Mouse (Mus musculus) CH12.LX (cell line): Measurements from ENCODE around the gene Micu2. TPM values are rescaled to one million over a fixed set of nuclear protein-coding genes. Genes with fewer than 3 reads are reported as not detected.

ENCODE experiments used
- DNase-seq: peaks from one replicate; pipeline ENCODE4 v3.0.0-alpha.2; 2013; ENCODE audit errors: extremely low read depth
- H3K27ac ChIP-seq: 2 replicates; pipeline ENCODE4 v1.5.1; 2012; ENCODE audit warnings: low read depth, mild to moderate bottlenecking, control low read depth, moderate library complexity; ENCODE audit not compliant: insufficient read depth
- H3K27me3 ChIP-seq: replicated peaks from 2 replicates; pipeline ENCODE3; 2012; ENCODE audit warnings: inconsistent platforms
- H3K36me3 ChIP-seq, 2 experiments: replicated peaks in 1 of 2; 2 replicates each; pipeline versions ENCODE3 to v1.6.1; 2012; ENCODE audit warnings: inconsistent platforms in 1 of 2, low read length in 1 of 2, mild to moderate bottlenecking in 1 of 2, mixed read lengths in 1 of 2, moderate library complexity in 1 of 2; ENCODE audit not compliant: control insufficient read depth in 1 of 2, insufficient read depth in 1 of 2
- H3K4me1 ChIP-seq, 2 experiments: 2 replicates each; pipeline ENCODE4 v1.6.1; 2012; ENCODE audit warnings: inconsistent platforms in 1 of 2, moderate library complexity in 1 of 2; ENCODE audit not compliant: insufficient read depth in 2 of 2, control insufficient read depth in 1 of 2
- H3K4me2 ChIP-seq: 2 replicates; pipeline ENCODE4 v1.6.1; 2012; ENCODE audit warnings: low read depth, mild to moderate bottlenecking, control low read depth; ENCODE audit not compliant: poor library complexity, insufficient read depth, severe bottlenecking
- H3K4me3 ChIP-seq, 3 experiments: fragments of 150-350 bp in 1 of 3; sonication (generic) in 1 of 3; replicated peaks in 1 of 3; 2 replicates each; pipeline versions ENCODE3 to v1.5.1; 2011 to 2012; ENCODE audit warnings: low read depth in 2 of 3, low read length in 2 of 3, mild to moderate bottlenecking in 2 of 3, moderate library complexity in 2 of 3, control low read depth in 1 of 3, improper control_type of control experiment in 1 of 3, inconsistent platforms in 1 of 3, mixed read lengths in 1 of 3; ENCODE audit not compliant: poor library complexity in 1 of 3
- H3K79me2 ChIP-seq: replicated peaks from 2 replicates; pipeline ENCODE4 v1.6.1; 2012; ENCODE audit warnings: mild to moderate bottlenecking, moderate library complexity; ENCODE audit not compliant: control insufficient read depth, poor library complexity, insufficient read depth, severe bottlenecking; ENCODE audit errors: extremely low read depth
- H3K9ac ChIP-seq: 2 replicates; pipeline ENCODE4 v1.6.1; 2012; ENCODE audit warnings: low read depth, mild to moderate bottlenecking, control low read depth, moderate library complexity; ENCODE audit not compliant: insufficient read depth
- H3K9me3 ChIP-seq: replicated peaks from 2 replicates; pipeline ENCODE3; 2012; ENCODE audit warnings: low read length, inconsistent platforms, mixed read lengths
- BHLHE40 ChIP-seq: IDR thresholded peaks from 2 replicates; pipeline ENCODE4 v1.6.1; 2011; ENCODE audit warnings: mild to moderate bottlenecking, low read depth, low read length, improper control_type of control experiment
- CHD1 ChIP-seq: IDR thresholded peaks from 2 replicates; pipeline ENCODE4 v1.6.1; 2012; ENCODE audit warnings: low read depth, low read length, improper control_type of control experiment, inconsistent platforms
- CHD2 ChIP-seq: IDR thresholded peaks from 2 replicates; pipeline ENCODE4 v1.6.1; 2011; ENCODE audit warnings: low read length, improper control_type of control experiment
- ELF1 ChIP-seq: IDR thresholded peaks from 2 replicates; pipeline ENCODE4 v1.6.1; 2014; ENCODE audit warnings: low read depth, mild to moderate bottlenecking, inconsistent platforms, low read length, improper control_type of control experiment
- ETS1 ChIP-seq: conservative IDR thresholded peaks from 2 replicates; pipeline ENCODE4 v1.6.1; 2012; ENCODE audit warnings: low read depth, mild to moderate bottlenecking, inconsistent platforms, low read length, improper control_type of control experiment, moderate library complexity
- IRF4 ChIP-seq: IDR thresholded peaks from 2 replicates; pipeline ENCODE4 v1.6.1; 2014; ENCODE audit warnings: low read depth, mild to moderate bottlenecking, inconsistent platforms, low read length, improper control_type of control experiment
- JUN ChIP-seq: IDR thresholded peaks from 2 replicates; pipeline ENCODE4 v1.6.1; 2011; ENCODE audit warnings: low read depth, mild to moderate bottlenecking, low read length, improper control_type of control experiment, moderate library complexity; ENCODE audit not compliant: insufficient read depth
- MAFK ChIP-seq: IDR thresholded peaks from 2 replicates; pipeline ENCODE4 v1.6.1; 2011; ENCODE audit warnings: low read length, improper control_type of control experiment; ENCODE audit not compliant: insufficient replicate concordance
- MAX ChIP-seq: IDR thresholded peaks from 2 replicates; pipeline ENCODE4 v1.6.1; 2011; ENCODE audit warnings: low read length, improper control_type of control experiment
- MAZ ChIP-seq: IDR thresholded peaks from 2 replicates; pipeline ENCODE4 v1.6.1; 2012; ENCODE audit warnings: low read depth, mild to moderate bottlenecking, inconsistent platforms, low read length, improper control_type of control experiment, moderate library complexity
- MYC ChIP-seq: IDR thresholded peaks from 2 replicates; pipeline ENCODE4 v1.6.1; 2011; ENCODE audit warnings: low read depth, mild to moderate bottlenecking, improper control_type of control experiment, low read length
- PAX5 ChIP-seq: IDR thresholded peaks from 2 replicates; pipeline ENCODE4 v1.6.1; 2012; ENCODE audit warnings: low read length, inconsistent platforms, mixed read lengths
- POLR2AphosphoS2 ChIP-seq: IDR thresholded peaks from 2 replicates; pipeline ENCODE4 v1.6.1; 2011; ENCODE audit warnings: low read depth, low read length, improper control_type of control experiment
- RAD21 ChIP-seq: IDR thresholded peaks from 2 replicates; pipeline ENCODE4 v1.6.1; 2011; ENCODE audit warnings: low read depth, mild to moderate bottlenecking, low read length, improper control_type of control experiment, moderate library complexity
- ZKSCAN1 ChIP-seq: IDR thresholded peaks from 2 replicates; pipeline ENCODE4 v1.6.1; 2012; ENCODE audit warnings: low read depth, inconsistent platforms, low read length, improper control_type of control experiment, borderline replicate concordance
- ZNF384 ChIP-seq: IDR thresholded peaks from 2 replicates; pipeline ENCODE4 v1.6.1; 2012; ENCODE audit warnings: low read depth, low read length, improper control_type of control experiment, inconsistent platforms
- dilution Hi-C: fragments of 300-500 bp; cut with MboI; formaldehyde crosslinking; loops from 2 replicates; pipeline ENCODE4 v1.14.3; 2020; ENCODE audit warnings: low sequenced_read_pairs; ENCODE audit not compliant: extremely low pct_unique_long_range_greater_than_20kb, extremely low pct_ligation_motif_present
- in situ Hi-C: fragments of 300-500 bp; cut with MboI; formaldehyde crosslinking; loops from 3 replicates; pipeline ENCODE4 v1.14.3; 2019; ENCODE audit warnings: low sequenced_read_pairs, low pct_ligation_motif_present, low pct_unique_long_range_greater_than_20kb, mixed read lengths
- polyA plus RNA-seq: library from polyadenylated mRNA; unstranded; fragments of >175 nt; gene quantifications from 2 replicates; pipeline ENCODE4 v1.2.1, GENCODE M21; 2012; ENCODE audit warnings: low read depth; ENCODE audit not compliant: insufficient read length
- total RNA-seq, 2 experiments: library from RNA; depleted of rRNA; stranded (reverse); fragments of 300-350 nt in 1 of 2; fragments of >200 nt in 1 of 2; gene quantifications; 2 replicates each; pipeline ENCODE4 v1.2.3; 2012 to 2014

Micu2 gene
- total and polyA plus RNA-seq, 3 experiments, result 39.8 to 62.5 (median 52.7) TPM

GRCm38 (mm10) chr14:57975656-57976055 lies 23.4 kb downstream of the Micu2 start:
- H3K79me2 ChIP-seq, result 0 out of 2 replicates have a peak, but pooled peaks cover 5% of the 10 kb centered on the region
- H3K27me3 ChIP-seq, result no peaks in the 10 kb centered on the region
- dilution Hi-C loops (no loop called here), in situ Hi-C loops (no loop called here)
- no peak for DNase-seq
- H3K9ac ChIP-seq, result no peak overlapping the region
- H3K4me3 ChIP-seq, result no peak overlapping the region
- peaks cover 0 to 19% of the 10 kb centered on the region in 2 experiments; a peak in 2 of 4 replicates for H3K4me1 ChIP-seq
- TF ChIP-seq ZKSCAN1 (no peak), MAX (no peak)
- H3K36me3 ChIP-seq, result peaks cover 0 to 29% of the 10 kb centered on the region in 2 experiments
- no peaks in the 10 kb centered on the region for H3K9me3 ChIP-seq
- H3K27ac ChIP-seq, result no peak overlapping the region
- no peak overlapping the region for H3K4me2 ChIP-seq

GRCm38 (mm10) chr14:57971986-57972525 lies 27.0 kb downstream of the Micu2 start:
- Histone ChIP-seq H3K79me2 (0 out of 2 replicates have a peak, but pooled peaks cover 5% of the 10 kb centered on the region), H3K4me3 (no peak overlapping the region), H3K36me3 (peaks cover 5 to 45% of the 10 kb centered on the region in 2 experiments), H3K4me1 (peaks cover 0 to 18% of the 10 kb centered on the region in 2 experiments; a peak in 2 of 4 replicates), H3K4me2 (no peak overlapping the region), H3K27ac (no peak overlapping the region), H3K9ac (no peak overlapping the region), H3K9me3 (no peaks in the 10 kb centered on the region), H3K27me3 (no peaks in the 10 kb centered on the region)
- in situ Hi-C loops (no loop called here), dilution Hi-C loops (no loop called here)
- peak; percentile 30 for DNase-seq
- TF ChIP-seq MAZ (no peak), BHLHE40 (0 out of 2 replicates have a peak, but pooled peaks have one; percentile 8), RAD21 (no peak; the same call in 1 of the 2 replicates), ETS1 (peak; percentile 27; the same call in 1 of the 2 replicates), ELF1 (no peak), MAFK (no peak), ZNF384 (no peak), POLR2AphosphoS2 (no peak), PAX5 (no peak), MYC (no peak), IRF4 (no peak), CHD1 (no peak), JUN (no peak), CHD2 (no peak)
